Mouse (Mus musculus) testis, postnatal 14 days (tissue): ENCODE results near the gene Prdm2.

ENCODE experiments used
- DNase-seq: peaks from one replicate; pipeline ENCODE4 v3.0.0; 2021; ENCODE audit warnings: low spot score

Gene Prdm2

DNA sequence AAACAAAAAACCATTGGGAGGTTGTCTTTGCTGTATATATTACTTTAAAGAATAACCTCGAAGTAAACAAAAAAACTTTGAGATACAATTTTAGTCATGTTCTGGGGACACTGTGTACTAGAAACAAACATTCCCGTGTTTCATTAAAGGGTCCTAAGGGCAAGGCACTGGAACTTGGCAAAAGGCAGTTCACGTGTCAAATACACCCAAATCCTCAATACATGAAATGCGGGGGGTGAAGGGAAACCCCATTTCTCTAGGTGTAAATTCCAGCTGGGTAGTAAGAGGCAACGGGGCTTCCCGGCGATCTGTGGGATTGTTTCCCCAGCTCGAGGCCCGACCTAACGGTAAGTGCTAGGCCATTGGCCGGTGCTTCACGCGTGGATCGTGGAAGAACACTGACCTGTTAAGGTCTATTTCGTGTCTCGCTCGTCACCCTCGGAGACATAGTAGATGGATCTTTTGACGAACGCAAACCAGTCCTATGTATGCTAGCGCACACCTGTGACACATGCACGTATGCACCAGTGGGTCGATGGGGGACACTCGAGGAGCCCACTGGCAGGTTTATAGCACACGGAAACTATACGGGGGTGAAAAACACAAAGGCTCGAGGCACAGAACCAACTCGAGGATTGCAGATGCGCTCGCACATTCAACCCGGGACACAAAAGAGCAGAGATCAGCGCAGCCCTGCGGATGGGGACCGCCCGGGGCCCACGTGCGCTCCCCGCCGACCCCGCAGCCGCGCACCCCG is 1.0 kb downstream of the Prdm2 start:
- DNase-seq: peak; percentile 34

DNA sequence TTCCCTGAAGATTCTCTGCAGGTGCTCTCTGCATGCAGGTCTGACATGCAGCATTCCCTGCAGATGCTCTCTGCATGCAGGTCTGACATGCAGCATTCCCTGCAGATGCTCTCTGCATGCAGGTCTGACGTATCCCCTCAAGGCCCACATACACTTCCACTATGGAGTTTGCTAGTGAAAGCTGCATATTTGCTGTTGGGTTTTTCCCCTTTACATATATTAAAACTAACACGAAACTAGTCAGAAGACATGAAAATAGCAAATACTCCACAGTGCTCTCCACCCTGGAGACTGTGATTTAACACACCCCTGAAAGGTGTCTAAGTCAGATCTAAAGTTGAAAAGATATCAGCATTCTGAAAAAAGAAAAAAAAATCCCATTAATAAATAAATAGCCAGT is 2.8 kb downstream of the Prdm2 start:
- no peak for DNase-seq

DNA sequence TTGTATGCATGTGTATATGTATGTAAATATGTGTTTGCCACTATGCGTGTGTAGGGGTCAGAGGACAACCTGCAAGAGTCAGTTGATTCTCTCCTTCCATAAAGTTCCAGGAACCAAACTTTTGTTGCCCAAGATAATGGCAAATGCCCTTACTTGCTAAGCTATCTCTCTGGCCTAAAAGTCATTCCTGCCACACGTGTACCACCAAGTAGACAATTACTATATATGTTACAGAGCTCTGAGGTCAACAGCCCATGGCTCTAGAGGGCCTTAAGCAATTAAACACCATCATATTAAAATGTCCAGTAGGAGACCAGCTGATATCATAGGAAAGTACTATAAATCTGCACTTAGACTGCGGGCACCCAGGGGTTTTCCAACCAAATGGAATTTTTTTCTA is 10.1 kb downstream of the Prdm2 start:
- DNase-seq: no peak

DNA sequence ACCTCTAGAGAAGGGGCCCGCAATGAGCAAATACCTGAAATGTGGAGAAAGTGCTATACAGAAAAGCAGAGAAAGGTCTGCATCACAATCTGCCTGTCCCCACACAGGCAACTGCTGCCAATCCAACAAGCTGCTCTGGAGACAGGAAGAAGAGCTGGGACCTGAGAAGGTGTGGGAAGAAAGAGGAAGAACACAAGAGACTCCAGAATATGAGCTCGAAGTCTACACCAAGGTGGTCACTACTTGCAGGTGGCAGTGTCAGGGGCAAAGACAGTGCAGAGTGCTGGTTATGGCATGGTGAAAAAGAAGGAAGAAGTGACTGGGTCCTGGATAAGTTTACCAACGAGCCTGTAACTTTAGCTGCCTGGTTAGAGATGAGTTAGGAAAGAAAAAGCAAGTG is 14.4 kb downstream of the Prdm2 start:
- DNase-seq: no peak

DNA sequence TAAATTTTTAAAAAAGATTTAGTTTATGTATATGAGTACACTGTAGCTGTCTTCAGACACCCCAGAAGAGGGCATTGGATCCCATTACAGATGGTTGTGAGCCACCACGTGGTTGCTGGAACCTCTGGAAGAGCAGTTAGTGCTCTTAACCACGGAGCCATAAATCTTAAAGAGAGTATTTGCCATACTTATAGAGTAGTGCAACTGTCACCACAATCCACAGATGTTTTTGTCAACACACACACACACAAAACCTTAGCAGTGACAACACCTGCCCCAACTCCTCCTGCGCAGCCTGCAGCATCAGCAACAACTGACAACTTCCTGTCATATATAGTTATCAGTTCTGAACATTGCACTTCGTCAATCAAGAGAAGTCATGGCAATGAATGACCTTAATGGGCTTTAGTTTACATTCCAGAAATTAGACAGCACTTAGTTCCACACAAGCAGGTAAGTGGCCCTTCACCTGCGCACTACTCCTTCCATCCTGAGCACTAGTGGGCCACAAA is 14.9 kb downstream of the Prdm2 start:
- DNase-seq: no peak

DNA sequence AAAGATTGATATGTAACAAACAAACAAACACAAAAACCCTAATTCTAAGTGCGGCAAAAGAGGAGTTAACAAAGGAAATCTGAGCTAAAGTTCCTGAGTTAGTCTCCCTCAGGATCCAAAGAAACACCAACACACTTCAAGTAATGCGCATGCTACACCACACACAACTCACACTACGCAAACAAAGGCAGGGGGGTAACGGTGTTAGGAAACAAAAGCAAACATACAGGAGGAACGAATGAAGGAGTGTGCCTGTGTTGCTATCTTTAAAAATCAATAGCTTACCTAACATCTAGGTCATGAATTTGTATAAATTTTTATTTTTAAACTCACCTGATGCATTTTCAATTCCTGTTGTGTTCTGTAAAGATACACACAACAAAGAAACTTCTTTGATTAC is 18.5 kb downstream of the Prdm2 start:
- DNase-seq: no peak

DNA sequence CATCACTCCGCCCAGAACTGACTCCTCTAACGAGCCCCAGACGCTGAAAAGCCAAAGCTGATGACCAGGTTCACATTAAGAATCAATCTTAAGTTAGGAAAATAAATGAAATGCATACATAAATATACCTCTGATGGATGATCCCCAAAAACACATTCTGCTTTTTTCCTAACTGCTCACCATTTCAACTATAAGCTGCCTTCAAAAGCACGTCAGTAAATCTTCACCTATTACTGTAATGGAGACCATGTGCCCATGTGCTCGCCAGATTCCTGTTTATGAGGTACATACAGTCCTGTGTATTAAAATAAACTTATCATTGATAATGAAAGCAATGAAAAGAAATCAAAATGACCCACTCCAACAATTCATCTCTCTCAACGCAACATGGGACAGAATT is 19.6 kb downstream of the Prdm2 start:
- no peak for DNase-seq

DNA sequence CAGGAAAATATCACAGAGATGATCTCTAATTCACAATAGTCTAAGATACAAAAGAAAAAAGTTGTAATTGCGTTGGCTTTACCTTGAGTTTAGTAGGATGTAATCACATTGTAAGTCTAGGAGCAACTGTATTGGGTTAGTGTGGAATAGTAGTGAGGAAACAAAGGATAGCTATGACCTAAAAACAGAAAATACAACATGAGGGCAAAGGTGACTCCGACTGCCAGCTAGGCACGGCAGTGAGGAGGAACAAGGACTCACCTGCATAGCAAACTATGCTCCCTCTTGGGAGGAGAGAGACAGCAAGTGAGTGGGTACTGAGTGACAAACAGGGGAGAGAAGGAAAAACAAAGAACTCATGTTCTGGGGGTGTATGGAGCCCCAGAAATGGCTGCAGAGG is 21.0 kb downstream of the Prdm2 start:
- DNase-seq: no peak

DNA sequence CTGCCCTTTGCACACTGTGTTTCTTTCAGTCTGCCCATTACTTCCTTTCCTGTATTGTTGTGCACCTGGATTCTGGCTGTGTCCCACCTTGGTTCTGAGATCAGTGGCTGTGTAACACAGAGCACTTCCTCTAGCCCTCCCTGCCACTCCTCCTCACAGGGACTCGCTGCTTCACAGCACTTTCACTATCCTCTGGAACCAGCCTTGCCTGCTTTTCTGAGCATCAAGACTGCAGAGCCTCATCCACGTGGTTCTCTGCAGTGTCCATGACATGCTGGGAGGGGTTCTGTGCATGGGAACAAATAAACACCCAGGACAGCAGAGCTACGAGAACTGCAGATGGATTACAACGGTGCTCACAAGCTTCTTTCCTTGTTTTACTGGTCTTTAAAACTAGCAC is 22.1 kb downstream of the Prdm2 start:
- no peak for DNase-seq

DNA sequence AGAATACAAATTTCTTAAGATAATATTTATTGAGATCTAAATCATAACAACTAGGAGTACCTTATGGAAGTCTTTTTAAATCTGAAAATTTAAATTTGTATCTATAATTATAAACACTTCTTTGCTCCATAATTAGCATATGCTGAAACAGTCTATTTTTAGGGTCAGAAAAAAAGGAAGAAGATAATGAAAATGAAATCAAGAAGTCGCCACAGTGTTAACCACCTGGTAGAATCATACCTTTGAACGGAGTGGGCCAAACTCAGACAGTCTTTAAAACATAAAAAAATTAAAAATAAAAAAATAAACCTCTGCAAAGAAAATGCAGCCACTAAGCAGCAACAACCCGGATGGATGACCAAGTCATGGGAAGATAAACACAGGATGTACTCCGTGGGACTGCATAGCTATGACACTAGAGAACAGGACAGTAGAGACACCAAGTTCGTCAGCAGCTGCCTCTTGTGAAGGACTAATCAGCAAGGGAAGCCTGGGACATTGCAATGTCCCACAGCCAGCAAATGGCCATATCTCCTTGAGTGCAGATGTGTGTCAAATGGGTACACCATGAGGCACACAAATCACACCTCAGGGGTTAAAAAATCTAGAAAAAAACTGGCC is 24.1 kb downstream of the Prdm2 start:
- DNase-seq: no peak

DNA sequence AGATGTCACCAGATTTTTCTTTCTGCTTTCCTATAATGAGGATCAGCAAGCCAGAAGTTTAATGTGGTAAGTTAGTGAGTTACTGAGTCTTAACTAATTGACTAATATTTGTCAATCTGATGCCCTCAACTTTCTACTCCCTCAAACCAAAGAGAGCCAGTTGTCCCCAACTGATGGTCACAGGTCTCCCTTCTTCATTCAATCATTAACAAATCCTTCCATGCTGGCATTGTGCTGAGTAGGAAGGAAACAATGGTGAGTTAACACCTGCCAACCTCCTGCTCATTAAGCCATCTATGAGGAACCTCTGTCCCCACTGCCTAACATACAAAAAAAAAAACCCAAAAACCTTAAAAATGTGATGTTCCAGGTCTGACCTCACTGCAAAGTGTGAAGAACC is 26.7 kb downstream of the Prdm2 start:
- no peak for DNase-seq

DNA sequence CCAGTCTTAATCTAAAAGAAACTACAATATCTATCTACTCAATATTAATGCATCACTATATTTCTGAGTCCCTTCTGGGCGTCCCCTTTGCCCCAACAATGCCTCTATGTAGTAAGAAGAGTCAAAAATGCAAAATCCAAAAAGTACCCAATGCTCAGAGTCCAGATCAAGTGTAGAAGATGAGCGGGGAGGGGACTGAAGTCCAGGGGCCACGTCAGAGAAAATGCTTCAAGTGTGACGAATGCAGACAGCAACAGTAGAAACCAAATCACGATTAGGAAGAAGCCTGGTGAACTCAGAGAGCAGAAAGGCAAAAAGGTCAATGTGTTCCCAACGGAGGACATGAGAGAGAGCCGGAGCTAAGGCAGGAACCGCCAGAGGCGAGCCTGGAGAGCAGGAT is 27.3 kb downstream of the Prdm2 start:
- no peak for DNase-seq

DNA sequence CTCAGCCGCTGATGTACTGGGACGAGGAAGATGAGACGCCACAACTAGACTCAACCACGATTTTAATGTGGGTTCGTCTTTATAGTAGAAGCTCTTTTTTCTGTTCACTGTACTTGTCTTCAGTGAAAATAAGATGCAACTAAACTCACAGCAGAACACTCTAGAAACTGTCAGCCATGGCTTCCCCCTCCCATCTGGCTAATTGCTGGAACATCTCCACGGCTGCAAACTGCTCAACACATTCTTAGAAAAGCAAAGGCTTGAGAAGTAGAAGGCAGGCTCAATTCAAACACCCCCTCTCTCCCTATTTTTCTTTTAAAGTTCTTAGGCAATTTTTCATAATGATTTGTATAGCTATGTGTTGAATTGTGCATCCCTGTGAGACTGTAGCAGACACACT is 29.7 kb downstream of the Prdm2 start:
- DNase-seq: no peak

DNA sequence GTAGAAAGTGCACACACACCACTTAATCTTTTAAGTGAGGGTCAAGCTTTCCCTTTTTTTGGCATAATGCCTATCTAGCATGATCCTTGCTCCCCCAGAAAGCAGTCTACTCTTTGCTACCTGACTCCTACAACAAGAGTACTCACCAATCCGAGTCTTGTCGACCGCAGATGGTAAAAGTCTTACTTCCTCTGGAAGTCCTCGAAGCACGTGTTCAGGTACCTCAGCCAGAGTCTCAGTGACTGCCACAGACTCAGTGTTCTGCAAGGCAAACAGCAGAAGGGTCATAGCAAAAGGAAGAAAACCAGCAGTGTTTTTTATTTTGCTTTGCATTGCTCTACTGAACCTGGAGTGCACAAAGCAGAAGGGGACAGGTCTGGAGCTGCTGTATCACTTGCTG is 32.1 kb downstream of the Prdm2 start:
- DNase-seq: no peak

DNA sequence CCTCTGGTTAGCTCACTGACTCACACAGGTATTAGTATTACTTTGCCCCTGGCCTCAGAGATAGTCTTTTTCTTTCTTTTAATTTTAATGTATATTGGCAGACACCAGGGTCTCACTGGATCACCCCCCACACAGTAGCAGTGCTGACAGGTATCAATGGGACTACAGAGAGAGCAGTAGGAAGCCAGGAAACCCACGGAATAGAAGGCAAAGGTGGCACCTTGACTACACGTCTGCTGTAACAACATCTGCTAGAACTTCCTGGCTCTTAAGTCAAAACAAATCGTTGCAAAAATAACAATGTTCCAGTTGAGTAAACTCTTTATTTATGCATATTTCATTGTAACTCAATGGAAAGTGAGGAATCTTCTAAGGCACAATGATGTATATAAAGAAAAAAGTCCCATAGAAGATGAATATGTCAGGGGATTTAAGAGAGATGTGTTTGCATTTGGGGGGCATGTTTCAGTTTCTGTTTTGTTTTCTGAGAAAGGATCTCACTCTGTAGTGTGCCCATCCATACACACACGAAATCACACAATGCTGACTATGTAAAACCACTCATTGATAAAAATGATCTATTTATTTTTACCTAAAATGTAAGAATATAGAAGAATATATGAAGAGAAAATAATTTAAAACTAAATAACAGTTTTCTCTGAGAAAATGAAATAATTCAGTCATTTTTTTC is 41.0 kb downstream of the Prdm2 start:
- DNase-seq: no peak

DNA sequence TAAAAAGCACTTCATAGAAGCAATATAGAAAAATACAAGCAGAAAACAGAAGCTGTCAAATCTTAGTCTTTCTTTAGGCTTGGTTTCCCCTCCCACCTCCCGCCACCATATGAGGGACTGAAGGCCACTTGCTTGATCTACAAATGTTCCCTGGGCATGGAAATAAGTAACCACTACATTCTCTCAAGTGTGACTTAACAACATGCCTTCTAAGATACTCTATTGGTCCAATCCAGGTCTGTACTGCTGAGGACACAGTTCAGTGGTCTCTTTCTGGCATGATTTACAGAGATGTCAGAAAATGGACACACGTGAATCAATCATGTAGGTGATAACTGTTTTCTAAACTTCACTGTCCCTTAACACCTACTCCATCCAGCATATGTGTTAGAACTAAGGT is 42.5 kb downstream of the Prdm2 start:
- no peak for DNase-seq

DNA sequence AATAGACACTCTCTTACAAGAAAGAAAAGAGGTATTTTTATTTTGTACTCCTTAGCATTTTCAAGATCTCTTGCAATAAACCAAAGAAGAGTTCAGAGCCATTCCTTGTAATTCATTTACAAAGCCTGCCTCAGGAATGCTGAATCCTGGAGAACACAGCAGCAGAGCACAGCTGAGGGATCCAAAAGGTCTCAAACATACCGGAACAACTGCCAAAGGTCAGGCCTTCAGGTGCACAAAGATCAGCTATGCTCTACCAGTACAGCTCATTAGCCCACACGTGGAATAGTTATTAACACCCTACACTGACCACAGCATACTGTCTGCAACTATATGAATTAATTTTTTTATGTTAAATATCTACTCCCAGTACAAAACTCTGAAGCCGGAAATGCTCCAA is 44.7 kb downstream of the Prdm2 start:
- DNase-seq: no peak

DNA sequence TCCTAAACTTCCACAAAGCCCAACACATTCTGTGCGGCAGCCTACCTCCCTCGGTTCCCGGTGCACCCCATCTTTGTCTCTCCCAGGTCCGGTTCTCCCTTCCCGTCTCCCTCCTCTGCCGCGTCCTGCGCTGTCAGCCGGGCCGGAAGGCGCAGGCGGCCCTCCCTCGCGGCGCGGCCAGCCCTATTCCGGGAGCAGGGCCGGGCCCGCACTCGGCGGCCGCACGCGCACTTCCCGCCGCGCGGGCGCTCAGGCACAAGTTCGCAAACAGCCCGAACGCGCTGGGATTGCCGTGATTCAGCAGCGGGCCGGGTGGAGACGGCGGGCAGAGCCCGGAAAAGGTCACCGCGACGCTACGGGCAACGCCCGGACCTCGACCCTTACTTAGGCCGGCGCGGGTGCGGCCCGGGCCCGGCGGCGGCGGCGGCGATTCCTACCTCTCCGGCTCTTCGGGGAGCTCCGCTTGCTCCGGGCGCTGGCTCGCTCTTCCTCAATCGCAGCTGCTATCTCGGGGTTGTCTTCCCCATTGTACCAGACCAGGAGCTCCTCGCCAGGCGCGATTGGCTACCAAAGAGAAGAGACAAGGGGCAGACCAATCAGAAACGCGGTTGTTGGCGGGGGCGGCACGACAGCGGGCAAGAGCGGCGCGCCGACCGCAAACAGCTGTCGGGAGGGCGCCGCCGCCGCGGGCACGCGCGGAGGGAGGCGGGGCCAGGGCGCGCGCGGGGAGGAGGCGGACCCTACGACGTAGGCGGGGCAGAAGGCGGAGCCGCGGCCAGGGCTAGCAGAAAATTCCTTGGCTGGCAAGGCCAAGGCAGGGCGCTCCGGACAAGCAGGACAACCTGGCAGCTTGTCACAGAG is 50.9 kb downstream of the Prdm2 start:
- peak; percentile 99 for DNase-seq

DNA sequence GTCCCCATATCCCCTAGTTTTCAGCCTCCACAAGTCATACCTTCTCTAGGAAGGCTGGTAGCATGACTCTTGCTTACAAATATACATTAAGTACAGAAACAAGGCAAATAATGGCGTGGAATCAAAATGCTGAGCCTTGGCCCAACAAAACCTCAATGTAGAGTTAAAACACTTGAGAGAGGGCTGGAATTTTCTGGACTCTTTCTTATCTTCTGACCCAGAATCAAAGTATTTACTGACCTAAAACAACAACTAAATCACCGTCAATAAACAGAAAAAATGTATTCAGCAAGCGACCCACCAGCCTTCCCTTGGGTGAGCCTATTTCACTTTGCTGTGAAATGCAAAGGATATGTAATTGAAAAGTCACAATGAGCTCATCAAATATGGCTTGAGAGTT is 52.0 kb downstream of the Prdm2 start:
- no peak for DNase-seq

DNA sequence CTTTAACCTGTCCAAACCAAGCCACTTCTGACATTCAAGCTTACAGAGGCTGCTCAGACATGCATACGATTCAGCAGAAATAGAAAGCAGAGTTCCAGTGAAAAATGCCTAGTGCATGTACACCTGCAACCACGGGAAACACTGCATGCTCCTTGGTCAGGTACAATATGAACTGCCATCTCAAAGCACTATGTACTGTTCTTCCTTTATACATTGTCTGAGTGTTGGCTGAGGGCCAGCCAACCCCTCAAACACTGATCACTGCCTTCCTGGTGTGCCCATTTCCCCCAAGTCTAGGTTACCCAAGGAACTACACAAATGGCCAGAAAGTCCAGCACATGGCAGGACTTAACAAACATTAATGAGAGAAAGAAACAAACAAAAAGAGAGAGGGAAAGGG is 53.5 kb downstream of the Prdm2 start:
- no peak for DNase-seq

DNA sequence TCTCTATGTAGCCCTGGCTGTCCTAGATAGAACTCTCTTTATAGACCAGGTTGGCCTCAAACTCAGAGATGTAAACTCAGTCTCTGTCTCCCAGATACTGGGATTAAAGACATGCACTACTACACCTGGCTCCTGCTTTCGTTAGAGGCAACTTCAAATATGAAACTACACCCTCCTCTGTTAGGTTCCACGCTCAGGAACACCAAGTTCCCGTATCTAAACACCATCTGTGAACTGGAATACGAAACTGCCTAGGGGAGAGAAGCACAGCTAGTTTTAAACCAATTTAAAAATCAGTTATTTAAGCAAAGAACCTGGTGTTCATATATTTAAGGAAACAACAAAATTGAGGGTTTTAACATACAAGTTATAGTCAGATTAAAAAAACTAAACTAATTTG is 56.9 kb downstream of the Prdm2 start:
- no peak for DNase-seq

DNA sequence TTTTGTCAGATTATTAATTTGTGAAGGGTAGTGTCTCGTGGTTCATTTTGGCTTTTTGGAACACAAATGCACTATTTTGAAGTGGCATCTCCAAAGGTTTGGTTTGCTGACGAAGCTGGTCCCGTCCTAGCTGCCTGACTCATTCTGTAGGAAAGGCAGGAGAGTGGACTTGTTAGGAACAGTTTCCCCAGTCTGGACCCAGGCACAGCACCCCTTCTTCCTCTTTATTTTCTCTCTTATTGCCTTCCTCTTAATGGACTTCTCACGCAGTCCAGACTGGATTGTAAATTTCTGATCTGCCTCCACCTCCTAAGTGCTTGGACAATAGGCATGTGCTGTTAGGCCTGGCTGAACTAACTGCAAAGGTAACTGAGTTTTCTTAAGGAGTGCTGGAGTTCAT is 57.8 kb downstream of the Prdm2 start:
- DNase-seq: no peak
